Mouse (Mus musculus): ENCODE data around the gene Ddr1.
A peak's percentile ranks its signal among the peaks of the same experiment; 100 is the strongest.

DNA sequence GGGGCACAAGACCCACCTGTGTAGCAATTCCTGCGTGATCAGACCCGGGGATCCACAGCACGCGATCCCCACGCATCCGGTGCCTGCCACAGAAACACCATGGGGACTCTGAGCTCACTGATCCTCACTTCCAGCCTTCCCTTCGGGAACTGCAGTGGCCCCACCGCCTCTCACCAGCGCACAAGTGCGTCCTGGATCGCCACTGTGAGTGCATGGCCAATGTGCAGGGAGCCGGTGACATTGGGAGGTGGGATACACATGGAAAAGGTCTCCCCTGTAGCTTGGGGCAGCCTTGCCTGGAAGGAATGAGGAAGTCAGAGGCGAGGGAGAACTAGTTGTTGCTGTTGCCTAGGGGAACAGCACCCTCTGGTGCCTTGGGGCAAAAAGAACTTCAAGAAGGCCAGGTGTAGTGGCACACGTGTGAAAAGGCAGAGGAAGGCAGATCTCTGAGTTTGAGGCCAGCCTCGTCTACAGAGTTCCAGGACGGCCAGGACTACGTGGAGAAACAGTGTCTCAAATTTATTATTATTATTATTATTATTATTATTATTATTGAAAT lies 38.4 kb downstream of the Ddr1 start:
- TF ChIP-seq CTCF (IDR thresholded peaks at IDR 0.05; ENCODE audit: control insufficient read depth, insufficient read depth, insufficient replicate concordance, low read depth, low read length), result peak; percentile 47; the same call in 1 of the 2 replicates
- no peak for TF ChIP-seq POLR2A (IDR thresholded peaks at IDR 0.05; ENCODE audit: control insufficient read depth, low read depth, low read length)

Measured in testis, adult 2 months (tissue).